Mouse (Mus musculus): Measurements from ENCODE around the gene Mpdu1. TPM values are rescaled to one million over a fixed set of nuclear protein-coding genes. Genes with fewer than 3 reads are reported as not detected.

The Mpdu1 gene
- polyA plus RNA-seq, 1 experiment from 2014 or later: 34.5 TPM

GRCm38 (mm10) chr11:69693421-69693965, 31.1 kb upstream of the Mpdu1 start:
- Histone ChIP-seq H3K36me3 (ENCODE audit: control insufficient read depth, insufficient read depth, low read length) (no peaks in the 10 kb centered on the region), H3K27ac (ENCODE audit: low read depth, low read length) (no peak overlapping the region), H3K9ac (ENCODE audit: low read length) (no peak overlapping the region), H3K9me3 (ENCODE audit: control insufficient read depth, low read length) (no peaks in the 10 kb centered on the region), H3K27me3 (ENCODE audit: control insufficient read depth, insufficient read depth, low read length) (no peaks in the 10 kb centered on the region), H3K4me1 (ENCODE audit: control insufficient read depth, insufficient read depth, low read length) (peaks cover 5% of the 10 kb centered on the region; the same call in 1 of the 2 replicates), H3K4me3 (ENCODE audit: low read depth, low read length) (no peak overlapping the region), H3K4me2 (no peak overlapping the region)
- ATAC-seq (ENCODE audit: low FRiP score) (no peak), DNase-seq (ENCODE audit: low spot score, missing footprints) (peak; percentile 35)
- WGBS: 61% methylated on average over 11 of the region's 11 CpGs

GRCm38 (mm10) chr11:69692863-69693262, 30.4 kb upstream of the Mpdu1 start:
- Histone ChIP-seq H3K9ac (ENCODE audit: low read length) (no peak overlapping the region), H3K27ac (ENCODE audit: low read depth, low read length) (no peak overlapping the region), H3K36me3 (ENCODE audit: control insufficient read depth, insufficient read depth, low read length) (no peaks in the 10 kb centered on the region), H3K4me2 (no peak overlapping the region), H3K4me3 (ENCODE audit: low read depth, low read length) (no peak overlapping the region), H3K4me1 (ENCODE audit: control insufficient read depth, insufficient read depth, low read length) (peaks cover 5% of the 10 kb centered on the region; the same call in 1 of the 2 replicates), H3K9me3 (ENCODE audit: control insufficient read depth, low read length) (no peaks in the 10 kb centered on the region), H3K27me3 (ENCODE audit: control insufficient read depth, insufficient read depth, low read length) (no peaks in the 10 kb centered on the region)
- no peak for ATAC-seq (ENCODE audit: low FRiP score)
- peak; percentile 21 for DNase-seq (ENCODE audit: low spot score, missing footprints)
- 83% methylated on average over 6 of the region's 6 CpGs for WGBS

GRCm38 (mm10) chr11:69692196-69692811, 29.9 kb upstream of the Mpdu1 start:
- Histone ChIP-seq H3K27me3 (ENCODE audit: control insufficient read depth, insufficient read depth, low read length) (no peaks in the 10 kb centered on the region), H3K27ac (ENCODE audit: low read depth, low read length) (no peak overlapping the region), H3K9ac (ENCODE audit: low read length) (no peak overlapping the region), H3K4me1 (ENCODE audit: control insufficient read depth, insufficient read depth, low read length) (peaks cover 5% of the 10 kb centered on the region; the same call in 1 of the 2 replicates), H3K4me2 (no peak overlapping the region), H3K36me3 (ENCODE audit: control insufficient read depth, insufficient read depth, low read length) (no peaks in the 10 kb centered on the region), H3K9me3 (ENCODE audit: control insufficient read depth, low read length) (no peaks in the 10 kb centered on the region), H3K4me3 (ENCODE audit: low read depth, low read length) (no peak overlapping the region)
- ATAC-seq (ENCODE audit: low FRiP score) (no peak), DNase-seq (ENCODE audit: low spot score, missing footprints) (no peak)
- 85% methylated on average over 9 of the region's 9 CpGs for WGBS

- no peak overlapping the region for H3K4me3 ChIP-seq (ENCODE audit: low read depth, low read length)
- H3K36me3 ChIP-seq (ENCODE audit: control insufficient read depth, insufficient read depth, low read length): no peaks in the 10 kb centered on the region
- no peak overlapping the region for H3K4me2 ChIP-seq
- H3K27ac ChIP-seq (ENCODE audit: low read depth, low read length): no peak overlapping the region
- no peak for DNase-seq (ENCODE audit: low spot score, missing footprints)
- ATAC-seq (ENCODE audit: low FRiP score): no peak
- H3K9me3 ChIP-seq (ENCODE audit: control insufficient read depth, low read length): no peaks in the 10 kb centered on the region
- H3K9ac ChIP-seq (ENCODE audit: low read length): no peak overlapping the region
- H3K4me1 ChIP-seq (ENCODE audit: control insufficient read depth, insufficient read depth, low read length): 0 out of 2 replicates have a peak, but pooled peaks cover 3% of the 10 kb centered on the region
- no peaks in the 10 kb centered on the region for H3K27me3 ChIP-seq (ENCODE audit: control insufficient read depth, insufficient read depth, low read length)
- WGBS: 91% methylated on average over 1 of the region's 1 CpGs
These were observed 27.4 kb upstream of the Mpdu1 start for GRCm38 (mm10) chr11:69689891-69690290.

GRCm38 (mm10) chr11:69687061-69687460, 24.6 kb upstream of the Mpdu1 start:
- 68% methylated on average over 5 of the region's 5 CpGs for WGBS
- H3K27ac ChIP-seq (ENCODE audit: low read depth, low read length): no peak overlapping the region
- no peak overlapping the region for H3K4me2 ChIP-seq
- H3K36me3 ChIP-seq (ENCODE audit: control insufficient read depth, insufficient read depth, low read length): no peaks in the 10 kb centered on the region
- no peak overlapping the region for H3K4me3 ChIP-seq (ENCODE audit: low read depth, low read length)
- DNase-seq (ENCODE audit: low spot score, missing footprints): peak; percentile 45
- no peak overlapping the region for H3K9ac ChIP-seq (ENCODE audit: low read length)
- H3K27me3 ChIP-seq (ENCODE audit: control insufficient read depth, insufficient read depth, low read length): no peaks in the 10 kb centered on the region
- no peak for ATAC-seq (ENCODE audit: low FRiP score)
- H3K9me3 ChIP-seq (ENCODE audit: control insufficient read depth, low read length): no peaks in the 10 kb centered on the region
- H3K4me1 ChIP-seq (ENCODE audit: control insufficient read depth, insufficient read depth, low read length): 0 out of 2 replicates have a peak, but pooled peaks cover 5% of the 10 kb centered on the region

- Histone ChIP-seq H3K27me3 (ENCODE audit: control insufficient read depth, insufficient read depth, low read length) (no peaks in the 10 kb centered on the region), H3K4me3 (ENCODE audit: low read depth, low read length) (no peak overlapping the region), H3K4me1 (ENCODE audit: control insufficient read depth, insufficient read depth, low read length) (0 out of 2 replicates have a peak, but pooled peaks cover 5% of the 10 kb centered on the region), H3K9ac (ENCODE audit: low read length) (0 out of 2 replicates have a peak overlapping the region, but pooled peaks have one; percentile 24), H3K36me3 (ENCODE audit: control insufficient read depth, insufficient read depth, low read length) (no peaks in the 10 kb centered on the region), H3K9me3 (ENCODE audit: control insufficient read depth, low read length) (no peaks in the 10 kb centered on the region), H3K4me2 (no peak overlapping the region), H3K27ac (ENCODE audit: low read depth, low read length) (no peak overlapping the region)
- DNase-seq (ENCODE audit: low spot score, missing footprints): peak; percentile 81
- 15% methylated on average over 4 of the region's 4 CpGs for WGBS
- ATAC-seq (ENCODE audit: low FRiP score): no peak
These were observed 23.9 kb upstream of the Mpdu1 start for GRCm38 (mm10) chr11:69686377-69686776.

GRCm38 (mm10) chr11:69685526-69686148, 23.2 kb upstream of the Mpdu1 start, which contains the start of gene Tnfsf13:
Gene Tnfsf13, minus strand, starts transcription at chr11:69685784.
- no peak within 1 kb of the TSS for H3K4me3 ChIP-seq (ENCODE audit: low read depth, low read length)
- peaks cover 10% of the 10 kb centered on the region for H3K4me1 ChIP-seq (ENCODE audit: control insufficient read depth, insufficient read depth, low read length)
- no peak within 1 kb of the TSS for H3K27ac ChIP-seq (ENCODE audit: low read depth, low read length)
- H3K9ac ChIP-seq (ENCODE audit: low read length): peak within 1 kb of the TSS; percentile 24; the same call in 1 of the 2 replicates
- DNase-seq (ENCODE audit: low spot score, missing footprints) (peak; percentile 71), ATAC-seq (ENCODE audit: low FRiP score) (no peak)
- H3K9me3 ChIP-seq (ENCODE audit: control insufficient read depth, low read length): no peaks in the 10 kb centered on the region
- H3K27me3 ChIP-seq (ENCODE audit: control insufficient read depth, insufficient read depth, low read length): no peaks in the 10 kb centered on the region
- 72% methylated on average over 10 of the region's 10 CpGs for WGBS
- no peak within 1 kb of the TSS for H3K4me2 ChIP-seq
- H3K36me3 ChIP-seq (ENCODE audit: control insufficient read depth, insufficient read depth, low read length): no peaks in the 10 kb centered on the region

- Histone ChIP-seq H3K27ac (ENCODE audit: low read depth, low read length) (no peak overlapping the region), H3K36me3 (ENCODE audit: control insufficient read depth, insufficient read depth, low read length) (peaks cover 3% of the 10 kb centered on the region; the same call in 1 of the 2 replicates), H3K4me3 (ENCODE audit: low read depth, low read length) (no peak overlapping the region), H3K9ac (ENCODE audit: low read length) (no peak overlapping the region; the same call in 1 of the 2 replicates), H3K9me3 (ENCODE audit: control insufficient read depth, low read length) (no peaks in the 10 kb centered on the region), H3K4me1 (ENCODE audit: control insufficient read depth, insufficient read depth, low read length) (peaks cover 16% of the 10 kb centered on the region), H3K4me2 (no peak overlapping the region), H3K27me3 (ENCODE audit: control insufficient read depth, insufficient read depth, low read length) (no peaks in the 10 kb centered on the region)
- DNase-seq (ENCODE audit: low spot score, missing footprints): peak; percentile 59
- ATAC-seq (ENCODE audit: low FRiP score): no peak
- WGBS: 77% methylated on average over 6 of the region's 6 CpGs
These were observed 22.5 kb upstream of the Mpdu1 start for GRCm38 (mm10) chr11:69684936-69685335.

Data from midbrain, embryonic 11.5 days (tissue).